Mouse (Mus musculus): Measurements from ENCODE around the gene Olfr1393. TPM values are rescaled to one million over a fixed set of nuclear protein-coding genes. Genes with fewer than 3 reads are reported as not detected.

The Olfr1393 gene
- total RNA-seq, 1 experiment = not detected

DNA sequence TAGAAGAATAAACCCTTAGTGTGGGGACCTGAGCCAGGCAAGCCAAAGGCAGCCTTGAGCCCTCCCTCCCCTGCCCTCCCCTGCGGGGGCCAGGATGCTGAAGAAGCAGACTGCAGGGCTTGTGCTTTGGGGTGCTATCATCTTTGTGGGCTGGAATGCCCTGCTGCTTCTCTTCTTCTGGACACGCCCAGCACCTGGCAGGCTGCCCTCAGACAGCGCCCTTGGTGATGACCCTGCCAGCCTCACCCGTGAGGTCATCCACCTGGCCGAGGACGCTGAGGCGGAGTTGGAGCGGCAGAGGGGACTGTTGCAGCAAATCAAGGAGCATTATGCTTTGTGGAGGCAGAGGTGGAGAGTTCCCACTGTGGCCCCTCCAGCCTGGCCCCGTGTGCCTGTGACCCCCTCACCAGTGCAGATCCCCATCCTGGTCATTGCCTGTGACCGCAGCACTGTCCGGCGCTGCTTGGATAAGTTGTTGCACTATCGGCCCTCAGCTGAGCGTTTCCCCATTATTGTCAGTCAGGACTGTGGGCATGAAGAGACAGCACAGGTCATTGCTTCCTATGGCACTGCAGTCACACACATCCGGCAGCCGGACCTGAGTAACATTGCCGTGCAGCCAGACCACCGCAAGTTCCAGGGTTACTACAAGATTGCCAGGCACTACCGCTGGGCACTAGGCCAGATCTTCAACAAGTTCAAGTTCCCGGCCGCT, 17.3 kb upstream of the Olfr1393 start:
- Histone ChIP-seq H3K9ac (ENCODE audit: insufficient read depth, low read depth, low read length, poor library complexity, severe bottlenecking) (no peak overlapping the region), H3K4me1 (ENCODE audit: control insufficient read depth in 2 of 2, insufficient read depth in 2 of 2, low read length in 2 of 2, poor library complexity in 1 of 2) (peaks cover 2 to 12% of the 10 kb centered on the region in 2 experiments; a peak in 1 of 4 replicates), H3K9me3 (ENCODE audit: control insufficient read depth, insufficient read depth, low read depth, low read length) (no peaks in the 10 kb centered on the region), H3K27ac (ENCODE audit: insufficient read depth, low read depth, low read length, poor library complexity, severe bottlenecking) (no peak overlapping the region), H3K4me3 (ENCODE audit: insufficient read depth in 1 of 2, low read depth in 1 of 2, low read length in 2 of 2, poor library complexity in 1 of 2, severe bottlenecking in 1 of 2) (peak overlapping the region; percentile 3 to 50; a peak in 3 of 4 replicates), H3K36me3 (ENCODE audit: control insufficient read depth, insufficient read depth, low read length, poor library complexity, severe bottlenecking) (peaks cover 2% of the 10 kb centered on the region; the same call in 1 of the 2 replicates)
- in situ Hi-C loops (cut with MboI; ENCODE audit: low sequenced_read_pairs in 2 of 2, unreplicated experiment in 2 of 2) = loop anchor here (10.0 to 25.0 kb wide), 2 partner anchors 386 to 398 kb away; partner anchors contain the start of gene Irgm1 (in 2 of the 2)
- no peak for TF ChIP-seq CHD2 (IDR thresholded peaks at IDR 0.05; ENCODE audit: low read depth, low read length)
- DNase-seq (ENCODE audit: low read depth, low spot score) = no peak

DNA sequence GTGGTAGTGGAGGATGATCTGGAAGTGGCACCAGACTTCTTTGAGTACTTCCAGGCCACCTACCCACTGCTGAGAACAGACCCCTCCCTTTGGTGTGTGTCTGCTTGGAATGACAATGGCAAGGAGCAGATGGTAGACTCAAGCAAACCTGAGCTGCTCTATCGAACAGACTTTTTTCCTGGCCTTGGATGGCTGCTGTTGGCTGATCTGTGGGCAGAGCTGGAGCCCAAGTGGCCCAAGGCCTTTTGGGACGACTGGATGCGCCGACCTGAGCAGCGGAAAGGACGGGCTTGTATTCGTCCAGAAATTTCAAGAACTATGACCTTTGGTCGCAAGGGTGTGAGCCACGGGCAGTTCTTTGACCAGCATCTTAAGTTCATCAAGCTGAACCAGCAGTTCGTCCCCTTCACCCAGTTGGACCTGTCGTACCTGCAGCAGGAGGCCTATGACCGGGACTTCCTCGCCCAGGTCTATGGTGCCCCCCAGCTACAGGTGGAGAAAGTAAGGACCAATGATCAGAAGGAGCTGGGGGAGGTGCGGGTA, 16.7 kb upstream of the Olfr1393 start:
- H3K36me3 ChIP-seq (ENCODE audit: control insufficient read depth, insufficient read depth, low read length, poor library complexity, severe bottlenecking) = peaks cover 2% of the 10 kb centered on the region; the same call in 1 of the 2 replicates
- DNase-seq (ENCODE audit: low read depth, low spot score) = no peak
- no peaks in the 10 kb centered on the region for H3K9me3 ChIP-seq (ENCODE audit: control insufficient read depth, insufficient read depth, low read depth, low read length)
- H3K4me3 ChIP-seq (ENCODE audit: insufficient read depth in 1 of 2, low read depth in 1 of 2, low read length in 2 of 2, poor library complexity in 1 of 2, severe bottlenecking in 1 of 2) = peak overlapping the region; percentile 3 to 50; a peak in 3 of 4 replicates
- H3K27ac ChIP-seq (ENCODE audit: insufficient read depth, low read depth, low read length, poor library complexity, severe bottlenecking) = no peak overlapping the region
- peaks cover 2 to 12% of the 10 kb centered on the region in 2 experiments; a peak in 1 of 4 replicates for H3K4me1 ChIP-seq (ENCODE audit: control insufficient read depth in 2 of 2, insufficient read depth in 2 of 2, low read length in 2 of 2, poor library complexity in 1 of 2)
- H3K9ac ChIP-seq (ENCODE audit: insufficient read depth, low read depth, low read length, poor library complexity, severe bottlenecking) = no peak overlapping the region
- in situ Hi-C loops (cut with MboI; ENCODE audit: low sequenced_read_pairs in 2 of 2, unreplicated experiment in 2 of 2) = loop anchor here (10.0 to 25.0 kb wide), 2 partner anchors 387 to 399 kb away; partner anchors contain the start of gene Irgm1 (in 2 of the 2)
- TF ChIP-seq CHD2 (IDR thresholded peaks at IDR 0.05; ENCODE audit: low read depth, low read length) (no peak), ZC3H11A (IDR thresholded peaks at IDR 0.05; ENCODE audit: borderline replicate concordance, low read depth, low read length) (no peak), HCFC1 (IDR thresholded peaks at IDR 0.05; ENCODE audit: borderline replicate concordance, insufficient read depth, low read length) (no peak), ZNF384 (IDR thresholded peaks at IDR 0.05; ENCODE audit: low read depth, low read length) (no peak), MAFK (IDR thresholded peaks at IDR 0.05; ENCODE audit: insufficient read depth, low read depth, low read length) (no peak)

DNA sequence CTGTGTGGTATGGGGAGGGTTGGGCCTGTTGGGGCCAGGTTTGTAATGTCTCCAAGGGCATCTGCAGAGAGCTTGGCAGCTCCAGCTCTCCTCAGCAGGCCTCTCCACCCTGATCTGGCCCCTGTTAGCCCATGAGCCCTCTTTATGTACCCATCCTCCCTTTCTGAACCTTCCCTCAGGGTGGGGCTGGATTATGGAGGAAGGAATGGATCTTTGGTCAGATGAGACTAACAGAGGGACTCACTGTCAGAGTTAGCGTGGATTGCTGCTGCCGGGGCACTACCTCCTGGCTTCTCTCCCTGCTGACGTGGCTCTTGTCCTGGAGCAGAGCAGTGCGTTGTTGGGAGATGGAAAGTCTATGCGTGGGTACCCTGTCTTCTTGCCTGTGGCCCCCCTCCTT, 15.8 kb upstream of the Olfr1393 start:
- H3K9ac ChIP-seq (ENCODE audit: insufficient read depth, low read depth, low read length, poor library complexity, severe bottlenecking) = no peak overlapping the region
- H3K36me3 ChIP-seq (ENCODE audit: control insufficient read depth, insufficient read depth, low read length, poor library complexity, severe bottlenecking) = peaks cover 2% of the 10 kb centered on the region; the same call in 1 of the 2 replicates
- no peak overlapping the region for H3K4me3 ChIP-seq (ENCODE audit: insufficient read depth in 1 of 2, low read depth in 1 of 2, low read length in 2 of 2, poor library complexity in 1 of 2, severe bottlenecking in 1 of 2)
- H3K4me1 ChIP-seq (ENCODE audit: control insufficient read depth in 2 of 2, insufficient read depth in 2 of 2, low read length in 2 of 2, poor library complexity in 1 of 2) = peaks cover 2 to 12% of the 10 kb centered on the region in 2 experiments; a peak in 1 of 4 replicates
- in situ Hi-C loops (cut with MboI; ENCODE audit: low sequenced_read_pairs in 2 of 2, unreplicated experiment in 2 of 2) = loop anchor here (10.0 to 25.0 kb wide), 2 partner anchors 387 to 400 kb away; partner anchors contain the start of gene Irgm1 (in 2 of the 2)
- no peak for DNase-seq (ENCODE audit: low read depth, low spot score)
- no peak for TF ChIP-seq ZNF384 (IDR thresholded peaks at IDR 0.05; ENCODE audit: low read depth, low read length)
- TF ChIP-seq ZC3H11A (IDR thresholded peaks at IDR 0.05; ENCODE audit: borderline replicate concordance, low read depth, low read length) = no peak
- TF ChIP-seq CHD2 (IDR thresholded peaks at IDR 0.05; ENCODE audit: low read depth, low read length) = no peak
- no peak for TF ChIP-seq HCFC1 (IDR thresholded peaks at IDR 0.05; ENCODE audit: borderline replicate concordance, insufficient read depth, low read length)
- no peak for TF ChIP-seq MAFK (IDR thresholded peaks at IDR 0.05; ENCODE audit: insufficient read depth, low read depth, low read length)
- H3K27ac ChIP-seq (ENCODE audit: insufficient read depth, low read depth, low read length, poor library complexity, severe bottlenecking) = no peak overlapping the region
- no peaks in the 10 kb centered on the region for H3K9me3 ChIP-seq (ENCODE audit: control insufficient read depth, insufficient read depth, low read depth, low read length)

DNA sequence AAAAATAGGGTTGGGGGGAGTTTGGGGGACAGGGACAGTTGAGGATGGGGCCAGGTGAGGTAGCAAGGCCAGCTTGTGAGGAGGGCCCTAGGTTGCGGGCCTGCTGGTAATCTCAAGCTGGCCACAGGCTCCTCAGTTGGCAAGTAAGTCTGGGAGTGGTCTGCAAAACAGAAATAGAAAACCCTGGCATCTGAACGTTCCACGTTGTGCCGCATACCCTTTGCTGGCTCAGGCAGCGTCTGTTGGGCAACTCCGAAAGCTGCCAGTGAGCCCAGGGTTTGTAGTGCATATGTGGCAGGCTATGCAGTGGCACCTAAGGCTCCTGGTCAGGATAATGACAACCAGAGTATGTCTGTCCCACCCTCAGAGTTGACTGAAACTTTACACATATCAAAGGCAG, 15.0 kb upstream of the Olfr1393 start:
- in situ Hi-C loops (cut with MboI; ENCODE audit: low sequenced_read_pairs in 2 of 2, unreplicated experiment in 2 of 2) = loop anchor here (10.0 to 25.0 kb wide), 2 partner anchors 388 to 401 kb away; partner anchors contain the start of gene Irgm1 (in 2 of the 2)
- no peaks in the 10 kb centered on the region for H3K9me3 ChIP-seq (ENCODE audit: control insufficient read depth, insufficient read depth, low read depth, low read length)
- no peak overlapping the region for H3K4me3 ChIP-seq (ENCODE audit: insufficient read depth in 1 of 2, low read depth in 1 of 2, low read length in 2 of 2, poor library complexity in 1 of 2, severe bottlenecking in 1 of 2)
- no peak for DNase-seq (ENCODE audit: low read depth, low spot score)
- H3K9ac ChIP-seq (ENCODE audit: insufficient read depth, low read depth, low read length, poor library complexity, severe bottlenecking) = no peak overlapping the region
- H3K36me3 ChIP-seq (ENCODE audit: control insufficient read depth, insufficient read depth, low read length, poor library complexity, severe bottlenecking) = peaks cover 2% of the 10 kb centered on the region; the same call in 1 of the 2 replicates
- H3K27ac ChIP-seq (ENCODE audit: insufficient read depth, low read depth, low read length, poor library complexity, severe bottlenecking) = no peak overlapping the region
- peaks cover 2 to 12% of the 10 kb centered on the region in 2 experiments; a peak in 1 of 4 replicates for H3K4me1 ChIP-seq (ENCODE audit: control insufficient read depth in 2 of 2, insufficient read depth in 2 of 2, low read length in 2 of 2, poor library complexity in 1 of 2)
- TF ChIP-seq ZNF384 (IDR thresholded peaks at IDR 0.05; ENCODE audit: low read depth, low read length) = no peak
- no peak for TF ChIP-seq ZC3H11A (IDR thresholded peaks at IDR 0.05; ENCODE audit: borderline replicate concordance, low read depth, low read length)
- no peak for TF ChIP-seq CHD2 (IDR thresholded peaks at IDR 0.05; ENCODE audit: low read depth, low read length)
- no peak for TF ChIP-seq HCFC1 (IDR thresholded peaks at IDR 0.05; ENCODE audit: borderline replicate concordance, insufficient read depth, low read length)
- TF ChIP-seq MAFK (IDR thresholded peaks at IDR 0.05; ENCODE audit: insufficient read depth, low read depth, low read length) = no peak
